Mouse (Mus musculus) liver, adult 2 months (tissue): ENCODE results near the gene Smyd4.

Experiments
- CTCF ChIP-seq: fragments of 200-500 bp; IDR thresholded peaks from 2 replicates; pipeline ENCODE4 v1.5.1; 2011; ENCODE audit warnings: low read depth, low read length, control low read depth
- POLR2A ChIP-seq: fragments of 200-500 bp; IDR thresholded peaks from 2 replicates; pipeline ENCODE4 v1.6.1; 2011; ENCODE audit warnings: low read length, control low read depth; ENCODE audit not compliant: insufficient read depth; ENCODE audit errors: extremely low read depth

- TF ChIP-seq CTCF (no peak), POLR2A (no peak)
These were observed 43.4 kb upstream of the Smyd4 start for GRCm38 (mm10) chr11:75304797-75305196.
